Mouse (Mus musculus) thymus, adult 18-20 months (tissue): ENCODE results near the gene Syt9.
"Not testable (repeated sequence)": the region's sequence is repeated elsewhere in the genome, so short reads cannot be mapped to it uniquely, and the experiment has no call there.

Source experiments
- DNase-seq, 2 experiments: peaks; one replicate each; pipeline ENCODE4 v3.0.0; 2022; ENCODE audit warnings: mixed read lengths in 2 of 2

The Syt9 gene

GRCm38 (mm10) chr7:107461699-107462440 lies 91.3 kb downstream of the Syt9 start:
- DNase-seq, result no peak

DNA sequence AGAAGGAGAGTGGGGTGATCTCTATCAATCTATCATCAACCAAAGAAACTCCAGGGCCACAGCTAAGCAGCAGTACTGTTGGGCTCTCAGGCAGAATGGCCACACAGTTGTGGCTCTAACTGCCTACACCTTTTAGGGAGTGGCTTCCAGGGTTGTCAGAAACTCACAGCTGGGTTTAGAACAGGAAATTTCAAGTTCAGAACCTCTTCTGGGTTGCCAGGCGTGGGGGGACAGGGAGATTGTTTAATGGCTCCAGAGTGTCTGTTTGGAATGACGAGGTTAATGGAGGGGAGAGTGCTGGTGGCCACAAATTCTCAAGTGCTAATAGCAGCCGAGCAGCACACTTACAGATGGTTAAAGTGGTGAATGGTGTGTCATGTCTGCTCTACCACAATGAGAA lies 92.4 kb downstream of the Syt9 start:
- no peak for DNase-seq

DNA sequence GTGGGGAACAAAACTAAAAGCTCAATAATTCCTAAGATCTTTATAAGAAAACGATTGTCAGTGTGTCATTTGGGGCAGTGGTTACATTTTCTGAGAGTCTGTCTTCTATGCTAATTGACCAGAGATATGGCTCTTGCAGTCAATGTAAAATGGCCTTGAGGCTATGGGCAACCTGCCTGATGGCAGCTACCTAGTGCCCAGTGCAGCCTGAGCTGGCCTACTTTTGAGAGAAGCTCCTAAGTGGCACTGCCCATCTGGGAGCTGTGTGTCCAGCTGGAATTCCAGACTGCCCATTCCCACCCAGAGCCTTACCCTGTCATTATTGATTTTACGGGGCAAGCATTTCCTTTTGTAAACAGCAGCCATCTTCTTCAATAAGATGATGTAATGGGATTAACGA lies 94.6 kb downstream of the Syt9 start:
- DNase-seq, result no peak

GRCm38 (mm10) chr7:107478979-107479965 lies 108.7 kb downstream of the Syt9 start:
- DNase-seq, result no peak

DNA sequence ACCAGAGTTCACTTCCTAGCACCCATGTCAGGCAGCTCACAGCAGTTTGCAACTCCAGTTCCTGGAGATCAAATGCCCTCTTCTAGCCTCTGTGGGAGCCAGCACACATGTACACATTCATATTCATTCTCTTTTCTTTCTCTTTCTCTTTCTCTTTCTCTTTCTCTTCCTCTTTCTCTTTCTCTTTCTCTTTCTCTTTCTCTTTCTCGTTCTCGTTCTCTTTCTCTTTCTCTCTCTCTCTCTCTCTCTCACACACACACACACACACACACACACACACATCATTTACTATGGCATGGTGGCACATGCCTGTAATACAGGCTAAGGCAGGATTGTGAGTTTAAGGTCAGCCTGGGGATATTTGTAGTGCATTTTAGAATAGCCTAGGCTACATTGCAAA lies 115.2 kb downstream of the Syt9 start:
- DNase-seq, result not testable (repeated sequence)

DNA sequence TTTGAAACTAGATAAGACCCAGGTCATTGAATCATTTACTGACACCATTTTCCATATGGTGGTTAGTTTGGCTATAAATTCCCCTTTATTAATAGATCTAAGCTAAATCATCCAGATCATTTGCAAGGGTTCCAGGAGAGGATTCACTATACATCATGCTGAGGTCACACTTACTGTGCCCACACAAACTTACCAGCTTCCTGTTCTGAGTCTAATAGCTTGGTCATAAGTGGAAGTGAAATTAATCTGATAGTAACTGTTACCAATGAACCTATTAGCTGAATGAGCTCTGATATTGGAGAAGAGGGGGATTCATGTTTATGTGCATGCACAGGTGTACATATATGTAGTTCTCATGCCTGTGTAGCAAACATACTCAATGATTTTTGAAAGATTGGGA lies 124.9 kb downstream of the Syt9 start:
- no peak for DNase-seq

- DNase-seq, result no peak
Observed at GRCm38 (mm10) chr7:107496923-107497322, 126.4 kb downstream of the Syt9 start.

DNA sequence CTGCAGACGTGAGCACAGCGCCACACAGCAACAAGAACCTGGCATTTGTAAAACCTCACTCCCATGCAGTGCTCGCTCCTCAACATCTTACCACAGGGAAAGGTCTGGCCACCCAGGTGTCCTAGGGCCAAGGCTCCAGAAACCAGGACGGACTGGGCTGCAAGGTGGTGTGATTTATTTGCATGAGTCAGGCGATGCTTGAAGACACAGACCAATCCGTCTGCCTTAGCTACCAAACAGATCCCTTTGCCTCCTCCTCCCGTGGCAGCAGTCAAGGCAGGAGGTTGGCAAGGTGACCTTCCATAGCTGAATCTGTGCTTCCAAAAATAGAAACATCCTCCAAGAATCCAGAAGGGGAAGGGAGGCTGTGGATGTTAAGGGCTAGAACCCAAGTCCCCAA lies 130.1 kb downstream of the Syt9 start:
- no peak for DNase-seq

- no peak for DNase-seq
Observed at GRCm38 (mm10) chr7:107504761-107505712, 134.5 kb downstream of the Syt9 start.

DNA sequence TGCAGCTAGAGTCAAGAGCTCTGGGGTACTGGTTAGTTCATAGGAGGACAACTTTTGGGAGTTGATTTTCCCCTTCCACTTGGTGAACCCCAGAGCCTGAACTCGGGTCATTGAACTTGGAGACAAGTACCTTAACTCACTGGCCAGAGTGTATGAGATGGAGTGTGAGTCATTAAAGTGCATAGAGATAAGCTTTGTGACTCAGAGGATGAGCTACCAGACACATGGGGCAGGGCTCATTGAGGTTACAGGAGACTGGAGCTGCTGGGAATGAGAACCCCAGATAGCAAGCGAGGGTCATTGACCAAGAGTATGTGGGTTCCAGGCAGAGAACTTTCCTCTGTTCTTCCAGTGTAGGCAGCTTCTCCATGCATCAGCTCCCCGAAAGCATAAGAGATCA lies 137.4 kb downstream of the Syt9 start:
- no peak for DNase-seq

GRCm38 (mm10) chr7:107509740-107510139 lies 139.2 kb downstream of the Syt9 start:
- no peak for DNase-seq

DNA sequence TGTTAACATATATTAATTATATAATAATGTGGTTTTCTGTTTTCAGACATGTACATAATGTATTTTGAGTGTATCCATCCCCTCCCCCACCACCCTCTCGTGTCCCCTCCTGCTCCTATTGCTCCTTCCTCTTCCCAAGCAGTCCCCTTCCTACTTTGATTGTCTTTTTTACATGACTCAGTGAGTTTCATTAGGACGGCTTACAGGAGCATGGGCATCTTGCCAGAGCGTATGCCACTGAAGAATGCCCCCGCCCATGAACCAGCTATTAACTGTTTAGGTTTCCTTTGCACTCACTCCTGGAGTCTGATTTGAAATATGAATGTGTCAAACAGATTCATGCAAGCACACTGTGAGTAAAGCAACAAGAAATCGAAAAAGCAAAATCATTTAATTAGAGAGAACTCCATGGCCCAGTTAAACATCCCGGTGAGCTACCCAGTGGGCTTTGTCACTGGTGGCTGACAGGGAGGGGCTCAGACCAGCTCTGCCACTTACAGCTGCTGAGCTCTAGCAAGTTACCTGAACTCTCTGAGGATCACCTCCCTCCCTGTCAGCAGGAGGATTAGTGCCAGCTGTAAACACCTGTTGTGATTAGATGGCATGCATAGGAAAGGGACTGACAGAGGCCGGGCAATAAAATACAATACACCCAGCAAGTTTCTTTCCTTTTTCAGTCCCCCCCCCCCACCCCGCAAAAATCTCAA lies 146.3 kb downstream of the Syt9 start:
- no peak for DNase-seq

- DNase-seq, result no peak
Observed at GRCm38 (mm10) chr7:107519256-107520025, 148.9 kb downstream of the Syt9 start.

GRCm38 (mm10) chr7:107521411-107521810 lies 150.9 kb downstream of the Syt9 start:
- DNase-seq, result no peak

GRCm38 (mm10) chr7:107526299-107526698 lies 155.8 kb downstream of the Syt9 start:
- no peak for DNase-seq

- no peak for DNase-seq
Observed at GRCm38 (mm10) chr7:107528169-107528772, 157.7 kb downstream of the Syt9 start.

DNA sequence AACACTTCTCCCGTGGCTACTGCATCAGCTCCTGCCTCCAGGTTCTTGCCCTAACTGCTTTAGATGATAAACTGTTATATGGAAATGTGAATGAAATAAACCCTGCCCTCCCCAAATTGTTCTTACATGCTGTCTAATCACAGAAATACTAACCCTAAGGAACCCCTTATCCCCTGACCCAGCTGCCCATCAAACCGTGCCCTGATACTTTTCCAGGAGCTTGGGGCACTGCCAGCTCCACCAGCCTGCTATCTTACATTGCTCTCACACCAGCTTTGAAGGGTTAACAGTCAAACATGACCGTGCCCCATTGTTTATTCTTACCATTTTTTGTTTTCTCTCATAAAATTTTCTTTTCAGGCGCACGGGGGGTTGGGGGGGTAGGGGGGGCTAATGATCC lies 158.8 kb downstream of the Syt9 start:
- DNase-seq, result no peak

DNA sequence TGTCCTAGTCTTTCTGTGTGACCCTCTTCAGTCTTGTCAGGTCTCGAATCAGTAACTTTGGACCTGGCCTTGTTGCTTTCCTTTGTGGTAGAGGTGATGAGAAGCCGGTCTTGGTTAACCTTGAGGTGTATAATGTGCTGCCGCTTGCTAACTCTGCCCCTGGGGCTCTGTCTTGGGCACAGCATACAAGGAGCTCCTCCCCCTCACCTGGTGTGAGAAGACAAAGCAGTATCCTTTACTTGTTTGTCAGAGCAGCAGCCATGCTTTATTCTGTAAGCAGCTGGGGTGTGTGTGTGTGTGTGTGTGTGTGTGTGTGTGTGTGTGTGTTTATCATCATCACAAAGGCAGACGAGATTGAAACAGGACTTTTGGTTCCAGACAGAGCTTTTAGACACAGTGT lies 164.8 kb downstream of the Syt9 start:
- DNase-seq, result no peak

- DNase-seq, result no peak
Observed at GRCm38 (mm10) chr7:107536516-107536915, 166.0 kb downstream of the Syt9 start.

GRCm38 (mm10) chr7:107540034-107540433 lies 169.5 kb downstream of the Syt9 start:
- no peak for DNase-seq

GRCm38 (mm10) chr7:107545011-107545410 lies 174.5 kb downstream of the Syt9 start:
- no peak for DNase-seq
